Mouse (Mus musculus) myocyte (in vitro differentiated cells): ENCODE results near the gene Asap2. TPM values are rescaled to one million over a fixed set of nuclear protein-coding genes. Genes with fewer than 3 reads are reported as not detected.

Source experiments
- H3K27me3 ChIP-seq: one replicate; pipeline ENCODE4 v1.6.1; 2011; ENCODE audit not compliant: control insufficient read depth, insufficient read depth, insufficient read length
- H3K36me3 ChIP-seq: one replicate; pipeline ENCODE4 v1.6.1; 2011; ENCODE audit not compliant: control insufficient read depth, insufficient read depth
- H3K4me2 ChIP-seq: one replicate; pipeline ENCODE4 v1.6.1; 2011; ENCODE audit warnings: low read depth, control low read depth
- H3K4me3 ChIP-seq: one replicate; pipeline ENCODE4 v1.5.1; 2011; ENCODE audit warnings: mild to moderate bottlenecking, control low read depth, moderate library complexity
- H3K79me2 ChIP-seq: one replicate; pipeline ENCODE4 v1.6.1; 2011; ENCODE audit not compliant: control insufficient read depth, insufficient read depth
- H3ac ChIP-seq: one replicate; pipeline ENCODE4 v1.6.1; 2011; ENCODE audit not compliant: control insufficient read depth, insufficient read length
- CEBPB ChIP-seq: IDR thresholded peaks from 2 replicates; pipeline ENCODE4 v1.6.1; 2011; ENCODE audit warnings: mild to moderate bottlenecking, moderate library complexity; ENCODE audit not compliant: poor library complexity, insufficient read depth, severe bottlenecking
- E2F4 ChIP-seq: IDR thresholded peaks from one replicate; pipeline ENCODE4 v1.6.1; 2011; ENCODE audit warnings: mild to moderate bottlenecking, control low read depth, moderate library complexity; ENCODE audit not compliant: insufficient read depth
- MAX ChIP-seq: IDR thresholded peaks from one replicate; pipeline ENCODE4 v1.6.1; 2011; ENCODE audit warnings: low read depth, mild to moderate bottlenecking, control low read depth
- MYOD1 ChIP-seq, 3 experiments: IDR thresholded peaks; one replicate each; pipeline ENCODE4 v1.6.1; 2011; ENCODE audit warnings: control low read depth in 2 of 3, low read depth in 2 of 3, mild to moderate bottlenecking in 2 of 3, moderate library complexity in 1 of 3; ENCODE audit not compliant: insufficient read length in 2 of 3, control insufficient read depth in 1 of 3
- MYOG ChIP-seq, 3 experiments: IDR thresholded peaks; one replicate each; pipeline ENCODE4 v1.6.1; 2011; ENCODE audit warnings: control low read depth in 2 of 3, low read depth in 2 of 3, mild to moderate bottlenecking in 2 of 3; ENCODE audit not compliant: insufficient read length in 2 of 3, control insufficient read depth in 1 of 3, insufficient read depth in 1 of 3
- POLR2A ChIP-seq: IDR thresholded peaks from one replicate; pipeline ENCODE4 v1.6.1; 2011; ENCODE audit warnings: low read depth, mild to moderate bottlenecking, control low read depth, moderate library complexity; ENCODE audit not compliant: insufficient read length
- POLR2AphosphoS2 ChIP-seq: IDR thresholded peaks from one replicate; pipeline ENCODE4 v1.6.1; 2011; ENCODE audit warnings: low read depth, control low read depth; ENCODE audit not compliant: insufficient read length
- REST ChIP-seq: IDR thresholded peaks from one replicate; pipeline ENCODE4 v1.6.1; 2011; ENCODE audit warnings: mild to moderate bottlenecking, control low read depth, moderate library complexity; ENCODE audit not compliant: insufficient read depth, insufficient read length
- SRF ChIP-seq: IDR thresholded peaks from one replicate; pipeline ENCODE4 v1.6.1; 2011; ENCODE audit warnings: low read depth; ENCODE audit not compliant: control insufficient read depth, insufficient read length
- TCF12 ChIP-seq: IDR thresholded peaks from one replicate; pipeline ENCODE4 v1.6.1; 2011; ENCODE audit warnings: mild to moderate bottlenecking, control low read depth; ENCODE audit not compliant: poor library complexity, insufficient read depth, severe bottlenecking
- TCF3 ChIP-seq: IDR thresholded peaks from one replicate; pipeline ENCODE4 v1.6.1; 2011; ENCODE audit warnings: low read depth, control low read depth; ENCODE audit not compliant: insufficient read length
- USF1 ChIP-seq: IDR thresholded peaks from one replicate; pipeline ENCODE4 v1.6.1; 2011; ENCODE audit warnings: low read depth, mild to moderate bottlenecking, control low read depth, moderate library complexity
- polyA plus RNA-seq: library from polyadenylated mRNA; unstranded; fragments of >200 nt; fragmentation: generic; extraction: Trizol; gene quantifications from one replicate; pipeline ENCODE4 v1.2.1, GENCODE M21; 2012; ENCODE audit warnings: missing spikeins

Gene Asap2
- polyA plus RNA-seq, 1 experiment, result 3.2 TPM

GRCm38 (mm10) chr12:21111476-21112452, 121.5 kb downstream of the Asap2 start:
- no peaks in the 10 kb centered on the region for H3K36me3 ChIP-seq
- peaks cover 5% of the 10 kb centered on the region for H3K79me2 ChIP-seq
- peak overlapping the region; percentile 32 for H3K4me3 ChIP-seq
- TF ChIP-seq MAX, result no peak
- no peak for TF ChIP-seq SRF
- TF ChIP-seq POLR2A, result peak; percentile 60
- no peak for TF ChIP-seq POLR2AphosphoS2
- no peak for TF ChIP-seq TCF12
- TF ChIP-seq MYOD1 (IDR thresholded peaks at IDR 0.05; ENCODE audit: control insufficient read depth in 1 of 3, insufficient read length in 2 of 3, low read depth in 2 of 3), result no peak
- H3K4me2 ChIP-seq, result peak overlapping the region; percentile 70
- H3ac ChIP-seq, result peak overlapping the region; percentile 96
- H3K27me3 ChIP-seq, result no peaks in the 10 kb centered on the region

GRCm38 (mm10) chr12:21112453-21112857, 122.2 kb downstream of the Asap2 start:
- Histone ChIP-seq H3K27me3 (no peaks in the 10 kb centered on the region), H3K79me2 (peaks cover 5% of the 10 kb centered on the region), H3ac (peak overlapping the region; percentile 96), H3K4me2 (peak overlapping the region; percentile 66), H3K36me3 (no peaks in the 10 kb centered on the region), H3K4me3 (peak overlapping the region; percentile 32)
- TF ChIP-seq POLR2AphosphoS2, result no peak
- no peak for TF ChIP-seq REST
- no peak for TF ChIP-seq MAX
- TF ChIP-seq E2F4, result no peak
- no peak for TF ChIP-seq TCF3
- no peak for TF ChIP-seq SRF
- TF ChIP-seq CEBPB, result no peak
- no peak for TF ChIP-seq MYOD1 (IDR thresholded peaks at IDR 0.05; ENCODE audit: control insufficient read depth in 1 of 3, insufficient read length in 2 of 3, low read depth in 2 of 3)
- no peak for TF ChIP-seq POLR2A
- TF ChIP-seq TCF12, result no peak

- Histone ChIP-seq H3K79me2 (peaks cover 14% of the 10 kb centered on the region), H3K27me3 (no peaks in the 10 kb centered on the region), H3K36me3 (no peaks in the 10 kb centered on the region), H3K4me3 (no peak overlapping the region), H3K4me2 (no peak overlapping the region), H3ac (no peak overlapping the region)
- TF ChIP-seq MYOG (IDR thresholded peaks at IDR 0.05; ENCODE audit: control insufficient read depth in 1 of 3, insufficient read depth in 1 of 3, insufficient read length in 2 of 3, low read depth in 2 of 3) (no peak), POLR2A (no peak), MAX (no peak), E2F4 (no peak), TCF12 (no peak), SRF (no peak), REST (no peak), TCF3 (no peak), USF1 (no peak), POLR2AphosphoS2 (no peak), MYOD1 (IDR thresholded peaks at IDR 0.05; ENCODE audit: control insufficient read depth in 1 of 3, insufficient read length in 2 of 3, low read depth in 2 of 3) (no peak)
Observed at GRCm38 (mm10) chr12:21119446-21119845, 129.2 kb downstream of the Asap2 start.

DNA sequence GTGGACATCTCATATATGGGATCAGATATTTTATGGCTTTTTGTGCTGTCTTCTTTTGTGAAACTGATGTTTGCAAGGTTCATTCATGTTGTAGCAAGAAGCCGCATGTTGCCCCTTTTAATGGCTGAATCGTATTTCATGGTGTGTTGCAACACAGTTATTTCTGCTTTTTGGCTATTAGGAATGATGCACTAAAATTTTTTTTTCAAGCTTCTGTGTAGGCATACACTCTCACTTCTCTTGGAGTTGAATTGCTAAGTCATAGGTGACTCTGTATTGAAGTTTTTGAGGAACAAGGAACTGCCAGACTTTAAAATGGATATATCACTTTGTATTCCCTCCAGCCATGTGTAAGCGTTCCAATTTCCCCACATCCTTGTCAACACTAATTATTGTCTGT, 132.6 kb downstream of the Asap2 start:
- no peak for TF ChIP-seq E2F4
- TF ChIP-seq SRF, result no peak
- TF ChIP-seq MYOG (IDR thresholded peaks at IDR 0.05; ENCODE audit: control insufficient read depth in 1 of 3, insufficient read depth in 1 of 3, insufficient read length in 2 of 3, low read depth in 2 of 3), result no peak
- TF ChIP-seq MAX, result no peak
- TF ChIP-seq REST, result no peak
- no peak for TF ChIP-seq POLR2A
- TF ChIP-seq CEBPB, result no peak
- TF ChIP-seq TCF12, result no peak
- TF ChIP-seq USF1, result no peak
- TF ChIP-seq MYOD1 (IDR thresholded peaks at IDR 0.05; ENCODE audit: control insufficient read depth in 1 of 3, insufficient read length in 2 of 3, low read depth in 2 of 3), result no peak
- TF ChIP-seq TCF3, result no peak
- TF ChIP-seq POLR2AphosphoS2, result no peak
- Histone ChIP-seq H3K27me3 (no peaks in the 10 kb centered on the region), H3K36me3 (no peaks in the 10 kb centered on the region), H3K79me2 (peaks cover 16% of the 10 kb centered on the region), H3ac (no peak overlapping the region), H3K4me3 (no peak overlapping the region), H3K4me2 (no peak overlapping the region)
